Mouse (Mus musculus) kidney, postnatal 36 days (tissue): ENCODE results near the gene Gm20721.
"Not testable (repeated sequence)": the region's sequence is repeated elsewhere in the genome, so short reads cannot be mapped to it uniquely, and the experiment has no call there.

Source experiments
- DNase-seq, 2 experiments: peaks; one replicate each; pipeline ENCODE4 v3.0.0; 2021 to 2022; ENCODE audit warnings: mixed read lengths in 2 of 2

Gm20721 gene

GRCm38 (mm10) chr2:174346612-174346998 is at the start of gene Gm20721:
Gene Gm20721, minus strand, starts transcription at chr2:174346712.
- DNase-seq = no peak

- DNase-seq = no peak
Observed at GRCm38 (mm10) chr2:174393383-174393782, 46.9 kb upstream of the Gm20721 start.

DNA sequence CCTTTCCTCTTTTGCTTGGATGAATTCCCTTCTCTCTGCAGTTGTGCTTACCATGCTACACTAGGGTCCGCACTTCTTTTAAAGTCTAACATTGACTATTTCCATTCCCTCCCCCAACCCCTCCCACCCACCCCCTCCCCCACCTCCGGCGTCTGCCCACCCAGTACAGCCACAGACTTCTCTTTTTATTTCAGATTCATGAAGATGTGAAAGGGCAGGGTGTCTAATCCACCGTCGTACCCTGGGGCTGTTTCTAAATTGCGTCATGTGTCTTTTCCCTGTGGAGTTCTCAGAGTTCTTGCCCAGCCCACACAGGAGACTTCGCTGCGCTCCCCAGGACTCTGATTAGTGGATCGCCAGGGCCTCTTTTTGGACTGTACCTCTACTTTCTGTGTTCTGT is 46.0 kb upstream of the Gm20721 start:
- DNase-seq = no peak

DNA sequence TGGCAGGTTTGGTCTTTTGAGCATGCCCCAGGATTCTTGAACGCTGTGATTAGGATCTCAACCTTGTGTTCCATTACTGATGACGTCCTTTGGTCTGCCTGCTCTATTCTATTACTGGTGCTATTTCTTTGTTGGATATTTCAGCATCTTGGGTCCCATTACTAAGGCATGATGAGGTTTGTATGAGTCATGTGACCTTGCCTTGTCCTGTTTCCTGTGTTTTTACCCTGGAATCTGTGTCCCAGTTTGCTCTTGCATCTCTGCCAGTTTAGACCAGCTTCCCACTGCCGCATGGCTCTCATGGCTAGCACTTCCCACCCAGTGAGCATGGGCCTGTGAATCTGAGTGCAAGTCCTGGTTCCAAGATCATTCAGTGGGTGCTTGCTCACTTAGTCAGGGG is 45.4 kb upstream of the Gm20721 start:
- DNase-seq = no peak

DNA sequence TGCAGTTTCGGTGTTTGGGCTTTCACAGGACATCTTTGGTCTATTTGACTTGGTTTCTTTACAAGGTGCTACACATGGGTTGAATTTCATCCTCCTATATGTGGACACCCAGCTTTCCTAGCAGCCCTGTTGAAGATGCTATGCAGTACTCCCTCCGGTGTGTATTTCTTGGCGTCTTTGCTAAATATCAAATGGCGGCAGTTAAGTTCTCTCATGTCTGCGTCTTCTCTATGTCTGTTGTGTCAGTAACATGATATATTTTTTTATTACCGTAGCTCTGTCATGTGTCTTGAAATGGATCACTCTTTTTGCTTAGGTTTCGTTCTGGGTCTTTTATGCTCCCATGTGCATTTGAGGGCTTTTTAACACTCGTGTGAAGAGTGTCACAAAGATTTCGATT is 34.5 kb upstream of the Gm20721 start:
- DNase-seq = no peak

DNA sequence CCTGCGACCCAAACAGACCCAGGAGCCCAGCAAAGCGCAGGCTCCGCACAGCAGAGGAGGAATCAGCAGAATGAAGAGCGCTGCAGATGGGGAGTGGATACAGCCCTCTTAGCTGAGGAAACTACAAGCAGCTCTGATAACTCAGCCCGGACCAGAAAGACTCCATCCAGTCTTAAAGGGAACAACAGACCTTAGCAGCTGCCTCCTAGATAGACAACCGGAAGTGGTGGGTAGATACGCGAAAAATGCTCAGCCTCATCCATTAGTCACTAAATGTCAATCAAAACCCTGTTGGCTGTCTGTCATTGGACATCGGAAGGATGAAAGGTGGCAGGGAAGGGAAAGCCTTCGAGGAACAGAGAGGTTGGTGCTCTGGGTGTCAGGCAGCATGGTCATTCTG is 20.1 kb upstream of the Gm20721 start:
- no peak for DNase-seq

GRCm38 (mm10) chr2:174359656-174360055 is 13.1 kb upstream of the Gm20721 start:
- no peak for DNase-seq

GRCm38 (mm10) chr2:174358516-174358915 is 12.0 kb upstream of the Gm20721 start:
- DNase-seq = no peak

- DNase-seq = not testable (repeated sequence)
Observed at GRCm38 (mm10) chr2:174346999-174347668, 622 bp upstream of the Gm20721 start.

- no peak for DNase-seq
Observed at GRCm38 (mm10) chr2:174344996-174345395, 1.5 kb downstream of the Gm20721 start.

DNA sequence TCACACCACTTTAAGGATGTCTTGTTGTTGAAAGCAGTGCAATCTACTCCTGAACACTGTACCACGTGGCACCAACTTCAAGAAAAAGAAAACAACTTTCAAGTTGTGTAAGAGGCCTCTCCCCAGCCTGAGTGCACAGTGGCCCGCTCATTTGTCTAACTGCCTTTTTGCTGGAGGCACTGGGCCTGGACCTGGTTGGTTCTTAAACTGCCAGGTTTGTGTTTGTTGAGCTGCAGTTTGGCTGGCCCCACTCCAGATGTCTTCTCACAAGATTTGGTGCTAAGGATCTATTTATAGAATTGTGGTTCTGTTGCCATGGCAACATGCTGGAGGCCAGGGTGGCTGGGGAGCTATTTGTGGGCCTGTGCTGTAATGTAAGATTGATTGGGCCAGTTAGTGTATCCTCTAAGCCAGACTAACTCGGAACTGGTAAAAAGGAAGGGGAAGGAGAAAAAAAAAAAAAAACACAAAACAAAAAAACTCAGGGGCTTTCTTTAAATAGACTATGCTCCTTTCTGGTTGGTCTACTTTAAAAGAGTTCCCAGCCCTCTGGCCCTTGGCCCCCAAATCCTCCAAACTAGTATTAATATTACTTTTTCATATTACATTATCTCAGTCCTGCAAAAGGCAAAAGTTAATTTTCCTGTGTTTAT is 2.4 kb downstream of the Gm20721 start:
- DNase-seq = peak; percentile 90 to 96

DNA sequence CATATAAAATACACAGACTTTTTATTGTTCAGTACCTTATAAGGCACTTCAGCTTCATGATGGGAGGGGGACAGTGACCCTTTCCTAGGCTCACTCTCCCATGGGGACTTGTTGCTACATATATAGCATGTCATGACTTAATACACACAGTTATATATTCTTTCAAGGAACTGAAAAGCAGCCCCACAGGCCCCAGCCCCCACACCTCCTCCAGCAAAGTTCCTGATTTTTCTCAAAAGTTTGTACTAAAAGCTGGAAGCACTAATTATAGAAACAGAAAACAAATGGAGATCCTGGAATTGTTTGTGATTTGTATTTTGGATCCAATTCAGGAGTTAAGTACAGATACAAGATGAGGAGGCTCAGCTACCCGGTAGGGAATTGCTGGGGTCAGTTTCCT is 2.9 kb downstream of the Gm20721 start:
- peak in 1 of 2 experiments; percentile 53 for DNase-seq

- no peak for DNase-seq
Observed at GRCm38 (mm10) chr2:174342793-174343400, 3.6 kb downstream of the Gm20721 start.

GRCm38 (mm10) chr2:174340893-174341580 is 5.5 kb downstream of the Gm20721 start:
- DNase-seq = no peak

DNA sequence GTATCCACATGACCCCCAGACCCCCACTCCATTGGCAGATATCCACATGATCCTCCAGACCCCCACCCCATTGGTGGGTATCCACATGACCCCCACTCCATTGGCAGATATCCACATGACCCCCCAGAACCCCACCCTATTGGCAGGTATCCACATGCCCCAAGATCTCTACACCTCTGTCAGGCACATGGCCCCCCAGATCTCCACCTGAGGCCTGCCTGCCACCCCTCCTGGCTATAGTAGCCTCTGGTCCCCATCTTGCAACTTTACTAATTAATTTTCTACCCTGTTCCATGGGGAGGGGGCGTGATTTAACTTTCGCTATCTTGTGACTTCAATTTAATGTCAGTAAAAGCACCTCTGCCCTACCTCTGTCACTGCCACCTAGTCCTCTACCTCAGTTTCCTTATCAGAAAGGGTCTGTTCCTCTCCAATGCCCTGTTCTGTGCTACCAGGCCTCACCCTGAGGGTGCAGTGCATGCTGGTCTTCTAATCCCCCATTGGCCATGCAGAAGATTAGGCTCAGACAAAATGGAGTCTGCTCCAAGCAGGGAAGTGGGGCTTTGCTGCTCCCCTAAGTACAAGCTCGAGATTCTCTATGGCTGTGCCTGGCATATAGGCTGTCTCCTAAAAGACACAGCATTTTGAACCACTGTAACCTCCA is 6.2 kb downstream of the Gm20721 start:
- no peak for DNase-seq

DNA sequence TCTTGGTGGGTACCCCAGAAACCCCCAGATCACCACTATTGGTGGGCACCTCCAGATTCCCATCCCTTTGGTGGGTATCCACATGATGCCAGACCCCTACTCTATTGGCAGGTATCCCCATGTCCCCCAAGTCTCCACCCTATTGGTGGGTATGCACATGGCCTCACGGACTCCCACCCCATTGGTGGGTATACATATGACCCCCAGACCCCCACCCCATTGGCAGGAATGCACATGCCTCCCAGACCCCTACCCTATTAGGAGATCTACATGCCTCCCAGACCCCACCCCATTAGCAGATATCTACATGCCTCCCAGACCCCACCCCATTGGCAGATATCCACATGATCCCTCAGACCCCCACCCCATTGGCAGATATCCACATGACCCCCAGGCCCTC is 6.8 kb downstream of the Gm20721 start:
- no peak for DNase-seq

DNA sequence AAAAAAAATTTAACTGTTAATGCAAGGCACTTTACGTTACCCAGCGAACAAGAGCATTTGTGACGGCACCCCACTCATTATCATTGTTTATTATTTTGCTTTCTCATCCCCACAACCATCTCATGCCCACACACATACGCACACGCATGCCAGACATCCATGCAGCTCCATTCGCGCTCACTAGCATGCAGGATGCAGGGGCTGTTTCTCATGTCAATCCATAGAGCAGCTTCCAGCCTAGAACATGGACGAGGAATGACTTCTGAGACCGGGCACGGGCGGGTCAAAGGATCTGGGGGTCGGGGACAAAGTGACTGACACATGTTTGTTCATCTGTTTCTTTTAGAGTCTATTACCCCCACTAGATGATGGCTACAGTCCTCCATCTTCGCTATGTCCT is 9.2 kb downstream of the Gm20721 start:
- no peak for DNase-seq

DNA sequence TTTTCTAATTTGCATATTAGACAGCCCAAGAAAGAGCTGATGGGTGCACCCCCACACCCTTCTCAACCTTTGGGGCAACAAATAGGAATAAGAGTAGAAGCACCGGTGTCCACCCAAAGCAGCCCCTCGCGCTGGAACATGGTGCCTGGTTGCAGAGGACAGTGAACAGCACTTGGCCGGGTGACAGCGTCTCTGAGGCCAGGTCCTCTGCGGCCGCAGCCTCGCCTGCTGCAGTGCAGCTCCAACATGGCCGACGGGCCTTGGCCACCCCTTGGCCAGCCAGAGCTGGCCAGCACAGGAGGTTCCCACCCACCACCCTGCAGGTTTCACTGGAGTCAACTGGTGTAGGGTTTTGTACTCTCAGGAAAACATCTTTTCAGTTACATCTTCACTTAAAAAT is 12.1 kb downstream of the Gm20721 start:
- DNase-seq = peak in 1 of 2 experiments; percentile 38

- no peak for DNase-seq
Observed at GRCm38 (mm10) chr2:174333239-174333890, 13.1 kb downstream of the Gm20721 start.

GRCm38 (mm10) chr2:174331282-174332030 is 15.1 kb downstream of the Gm20721 start:
- no peak for DNase-seq

GRCm38 (mm10) chr2:174330616-174331191 is 15.8 kb downstream of the Gm20721 start:
- peak; percentile 80 to 89 for DNase-seq
